Mouse (Mus musculus) heart, postnatal 25 days (tissue): Measurements from ENCODE around the gene Ttc28. TPM values are rescaled to one million over a fixed set of nuclear protein-coding genes. Genes with fewer than 3 reads are reported as not detected.

ENCODE experiments used
- DNase-seq: peaks from one replicate; pipeline ENCODE4 v3.0.0; 2022; ENCODE audit warnings: low spot score
- intact Hi-C: fragments of 180-260 bp; cut with DNase I; formaldehyde crosslinking; loops from one replicate; pipeline ENCODE4 v1.15.1; 2025
- total RNA-seq, 2 experiments: library from RNA; stranded (reverse); gene quantifications; 2 replicates each; pipeline ENCODE4 v1.2.3; 2021

Ttc28 gene
- total RNA-seq, 2 experiments from 2014 or later, result 13.3 to 16.9 TPM

DNA sequence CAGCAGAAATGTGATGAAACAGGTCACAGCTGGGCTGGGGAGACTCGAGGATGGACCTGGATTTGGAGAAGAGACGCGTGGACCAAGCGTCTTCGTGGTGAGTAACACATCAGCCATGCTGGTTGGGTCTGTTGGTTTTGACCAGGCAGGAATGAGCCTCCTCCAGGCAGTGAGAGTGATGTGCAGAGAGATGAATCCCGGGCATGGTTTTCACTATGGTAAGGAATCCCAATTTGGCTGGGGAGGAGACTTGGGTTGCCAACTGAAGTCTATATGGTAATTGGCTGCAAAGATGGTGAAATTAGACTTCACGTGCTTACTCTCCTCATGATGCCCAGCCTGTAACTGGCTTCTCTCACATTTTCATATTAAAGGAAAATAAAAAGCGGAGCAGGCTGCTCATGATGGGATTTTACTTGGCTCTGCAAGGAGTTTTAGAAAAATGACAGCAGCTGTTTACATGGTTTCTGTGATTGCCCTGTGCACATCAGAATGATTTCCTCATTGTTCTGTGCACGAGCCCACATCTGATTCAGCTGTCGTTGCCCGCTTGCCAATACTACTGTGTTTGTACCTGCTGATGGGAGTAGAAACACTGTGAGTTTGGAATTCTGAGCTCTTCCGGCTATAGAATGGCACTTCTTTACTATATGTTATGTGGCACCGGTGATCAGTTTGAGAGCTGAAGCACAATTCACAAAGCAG, 117.4 kb downstream of the Ttc28 start:
- no peak for DNase-seq
- intact Hi-C loops, result no loop called here

DNA sequence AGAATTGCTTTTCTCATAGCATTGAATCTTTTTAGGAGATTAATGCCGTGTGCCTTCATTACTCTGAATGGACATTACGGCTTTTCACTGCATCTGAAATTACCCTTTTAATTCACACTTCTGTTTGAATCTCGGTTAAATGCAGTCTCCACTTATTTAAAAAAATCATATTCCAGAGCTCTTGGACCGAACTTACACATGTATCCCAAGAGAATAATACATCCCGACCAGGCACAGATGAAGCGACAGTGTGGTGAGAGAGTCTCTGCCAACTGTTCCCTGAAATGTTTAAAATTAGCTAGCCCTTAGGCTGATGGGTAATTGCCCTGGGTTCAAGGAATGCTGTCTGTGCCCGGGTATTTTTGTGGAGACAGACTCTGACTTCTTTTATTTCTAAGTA, 118.1 kb downstream of the Ttc28 start:
- DNase-seq, result no peak
- intact Hi-C loops, result no loop called here

GRCm38 (mm10) chr5:110998298-110998697, 118.7 kb downstream of the Ttc28 start:
- intact Hi-C loops, result no loop called here
- DNase-seq, result no peak

GRCm38 (mm10) chr5:111000953-111001352, 121.3 kb downstream of the Ttc28 start:
- DNase-seq, result no peak
- intact Hi-C loops, result no loop called here

GRCm38 (mm10) chr5:111003220-111003619, 123.6 kb downstream of the Ttc28 start:
- intact Hi-C loops, result no loop called here
- DNase-seq, result no peak

- intact Hi-C loops, result no loop called here
- DNase-seq, result no peak
Observed at GRCm38 (mm10) chr5:111003750-111004149, 124.1 kb downstream of the Ttc28 start.

GRCm38 (mm10) chr5:111006272-111007135, 126.9 kb downstream of the Ttc28 start:
- DNase-seq, result no peak
- intact Hi-C loops, result no loop called here

DNA sequence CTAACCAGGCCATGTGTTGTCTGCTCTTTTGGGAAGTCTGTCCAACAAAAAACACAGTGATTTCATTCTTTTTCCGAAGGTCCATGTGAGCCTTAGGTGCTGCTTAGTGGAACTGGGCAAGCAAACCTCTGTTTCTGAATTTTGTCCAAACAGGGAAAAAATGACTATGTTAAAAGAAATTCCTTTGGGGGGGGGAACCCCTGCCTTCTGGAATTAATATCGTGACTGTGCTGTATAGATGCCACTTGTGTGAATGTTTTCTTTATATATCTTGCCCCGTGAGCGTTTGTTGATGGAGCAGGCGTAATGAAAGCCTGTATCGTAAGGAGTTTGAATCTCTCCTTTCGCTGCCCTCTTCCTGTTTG, 127.5 kb downstream of the Ttc28 start:
- intact Hi-C loops, result no loop called here
- no peak for DNase-seq

- intact Hi-C loops, result no loop called here
- DNase-seq, result no peak
Observed at GRCm38 (mm10) chr5:111007900-111008299, 128.3 kb downstream of the Ttc28 start.

- DNase-seq, result no peak
- intact Hi-C loops, result no loop called here
Observed at GRCm38 (mm10) chr5:111008431-111008830, 128.8 kb downstream of the Ttc28 start.

DNA sequence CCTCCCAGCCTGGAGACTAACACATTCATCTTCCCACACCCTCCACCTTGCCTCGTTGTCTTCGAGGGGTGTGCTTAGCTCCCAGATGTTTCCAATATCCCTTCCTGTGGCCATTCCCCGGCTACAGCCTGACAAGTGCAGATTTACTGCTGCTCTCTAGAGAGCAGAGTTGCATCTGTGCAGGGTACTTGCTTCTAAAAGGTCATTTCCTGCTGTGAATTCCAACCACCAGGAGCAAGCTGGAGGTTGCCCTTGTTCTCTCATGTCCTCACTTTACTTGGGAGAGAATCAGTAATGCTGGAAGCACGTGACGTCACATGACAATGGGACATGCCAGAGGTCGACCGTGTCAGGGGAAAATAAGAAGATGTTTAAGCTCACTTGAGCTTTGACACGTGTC, 131.7 kb downstream of the Ttc28 start:
- DNase-seq, result no peak
- intact Hi-C loops, result no loop called here

DNA sequence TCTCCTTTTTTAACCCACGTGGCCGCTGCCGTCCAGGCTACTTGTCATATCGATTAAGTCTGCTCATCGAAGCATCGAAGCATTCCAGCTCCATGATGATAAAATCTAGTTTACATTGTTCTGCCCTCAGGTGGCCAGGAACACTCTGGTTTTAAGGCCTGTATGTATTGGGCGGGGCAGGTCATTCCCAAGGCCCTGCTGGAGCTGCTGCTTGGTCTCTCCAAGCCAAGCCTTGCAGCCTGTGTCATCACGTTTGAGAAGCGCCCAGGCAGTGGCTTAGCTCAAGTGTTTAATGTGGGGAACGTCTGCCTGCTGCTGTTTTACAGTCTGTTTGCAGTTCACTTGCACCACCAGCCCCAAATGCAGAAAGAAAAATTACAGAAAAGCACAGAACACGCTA, 132.5 kb downstream of the Ttc28 start:
- intact Hi-C loops, result no loop called here
- DNase-seq, result no peak

DNA sequence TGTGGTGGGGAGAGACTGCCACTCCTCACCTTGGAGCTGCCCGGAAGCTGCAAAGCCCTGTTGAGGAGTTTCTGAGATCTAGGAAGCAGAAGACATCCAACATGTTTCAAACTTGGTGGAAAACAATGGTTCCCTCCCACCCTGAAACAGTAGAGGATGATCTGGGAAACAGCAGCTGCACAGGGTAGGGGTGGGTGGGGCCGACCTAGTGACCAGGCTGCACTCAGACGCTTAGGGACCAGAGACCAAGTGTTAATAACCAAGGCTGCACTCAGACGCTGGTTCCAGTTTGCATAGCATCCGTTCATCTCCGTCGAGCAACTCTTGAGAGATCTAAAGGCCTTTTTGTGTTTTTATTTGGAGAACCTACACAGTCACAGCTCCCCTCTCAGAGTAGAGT, 133.0 kb downstream of the Ttc28 start:
- intact Hi-C loops, result no loop called here

DNA sequence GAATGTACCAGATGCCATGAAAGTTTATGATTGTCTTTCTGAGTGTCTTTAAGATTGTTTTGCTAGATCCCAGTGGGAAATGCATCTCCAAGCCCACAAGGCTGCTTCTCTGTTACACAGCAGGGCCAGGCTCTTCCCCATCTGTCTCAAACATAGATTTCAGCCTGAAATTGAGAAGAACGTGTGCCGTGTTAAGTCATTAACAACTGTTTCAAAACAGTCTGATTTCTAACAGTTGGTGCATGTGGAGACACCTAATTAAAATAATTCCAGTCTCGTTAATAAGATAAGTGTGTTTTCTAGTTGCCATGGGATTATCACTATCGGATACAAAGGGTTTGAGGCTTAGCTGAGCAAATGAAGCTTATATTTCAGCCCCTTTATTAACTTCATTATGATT, 135.4 kb downstream of the Ttc28 start:
- intact Hi-C loops, result no loop called here
- DNase-seq, result no peak

More for the DNA sequence above, 133.0 kb downstream of the Ttc28 start:
- no peak for DNase-seq

DNA sequence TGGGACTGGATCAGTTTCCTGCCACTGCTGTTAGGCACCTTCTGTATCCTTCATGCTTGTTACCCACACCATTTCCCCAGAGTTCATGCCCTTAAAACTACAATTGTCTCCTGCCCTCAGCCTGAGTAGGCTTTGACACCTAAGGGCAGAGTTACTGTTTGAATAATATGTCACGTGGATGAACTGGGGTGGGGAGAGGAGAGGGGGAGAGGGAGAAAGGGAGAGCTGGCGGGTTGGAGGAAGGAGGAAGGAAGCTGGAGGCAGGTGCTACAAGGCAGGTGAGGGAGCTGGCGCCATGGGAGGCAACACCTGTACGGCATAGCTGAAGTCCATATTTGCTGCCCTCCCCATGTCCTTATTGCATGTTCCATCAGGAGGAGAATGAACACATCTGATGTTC, 137.7 kb downstream of the Ttc28 start:
- intact Hi-C loops, result no loop called here
- DNase-seq, result no peak

DNA sequence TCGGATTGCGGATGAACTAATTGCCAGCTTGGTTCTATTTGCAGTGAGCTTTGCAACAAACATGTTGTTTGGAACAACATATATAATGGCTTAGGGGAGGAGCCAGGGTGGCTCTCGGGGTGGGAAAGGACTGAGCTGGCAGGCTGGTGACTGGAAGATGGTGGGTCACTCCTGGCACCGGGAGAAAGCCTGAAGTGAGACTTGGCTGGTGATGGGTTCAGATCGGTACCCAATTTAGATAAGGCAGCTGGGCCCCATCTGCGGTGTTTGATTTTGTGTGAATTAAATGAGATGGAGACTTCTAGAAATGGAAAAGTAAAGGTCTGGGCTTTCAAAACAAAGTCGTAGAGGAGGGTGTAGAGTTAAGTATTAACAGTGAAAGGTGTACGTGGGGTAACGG, 142.7 kb downstream of the Ttc28 start:
- intact Hi-C loops, result no loop called here
- no peak for DNase-seq

- intact Hi-C loops, result no loop called here
- no peak for DNase-seq
Observed at GRCm38 (mm10) chr5:111022940-111023339, 143.3 kb downstream of the Ttc28 start.

DNA sequence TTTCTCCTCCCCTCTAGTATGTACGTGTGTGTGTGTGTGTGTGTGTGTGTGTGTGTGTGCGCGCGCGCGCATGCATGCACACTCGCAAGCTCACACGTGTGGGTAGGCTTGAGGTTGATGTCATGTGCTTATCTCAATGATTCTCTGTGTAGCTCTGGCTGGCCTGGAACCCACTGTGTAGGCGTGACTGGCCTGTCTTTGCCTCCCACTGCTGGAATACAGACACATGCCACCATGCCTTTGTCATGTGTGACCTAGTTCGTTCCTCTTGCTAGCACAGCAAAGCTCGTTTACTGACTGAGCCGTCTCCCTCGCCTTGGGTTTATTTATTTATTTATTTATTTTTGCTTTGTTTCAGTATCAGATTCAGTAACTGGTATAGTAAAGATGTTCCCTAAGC, 145.0 kb downstream of the Ttc28 start:
- DNase-seq, result no peak
- intact Hi-C loops, result no loop called here

DNA sequence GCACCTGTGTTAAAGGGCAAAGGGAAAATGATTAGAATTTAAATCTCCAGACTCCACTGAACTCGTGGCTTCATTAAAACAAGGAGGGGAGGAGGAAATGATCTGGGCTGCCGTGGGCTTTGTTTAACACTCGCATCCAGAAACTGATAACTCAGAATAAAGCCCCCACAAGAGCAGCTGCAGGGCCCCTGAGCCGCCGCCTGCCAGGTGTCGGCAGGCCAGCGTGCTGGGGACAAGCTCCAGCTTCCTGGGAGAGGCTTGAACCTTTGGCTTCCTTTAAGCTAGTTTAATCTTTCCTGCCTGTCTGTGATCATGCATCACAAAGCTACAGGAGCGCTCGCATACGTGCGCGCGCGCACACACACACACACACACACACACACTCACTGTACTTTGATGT, 145.9 kb downstream of the Ttc28 start:
- DNase-seq, result no peak
- intact Hi-C loops, result no loop called here

GRCm38 (mm10) chr5:111026209-111026608, 146.6 kb downstream of the Ttc28 start:
- intact Hi-C loops, result no loop called here
- no peak for DNase-seq

DNA sequence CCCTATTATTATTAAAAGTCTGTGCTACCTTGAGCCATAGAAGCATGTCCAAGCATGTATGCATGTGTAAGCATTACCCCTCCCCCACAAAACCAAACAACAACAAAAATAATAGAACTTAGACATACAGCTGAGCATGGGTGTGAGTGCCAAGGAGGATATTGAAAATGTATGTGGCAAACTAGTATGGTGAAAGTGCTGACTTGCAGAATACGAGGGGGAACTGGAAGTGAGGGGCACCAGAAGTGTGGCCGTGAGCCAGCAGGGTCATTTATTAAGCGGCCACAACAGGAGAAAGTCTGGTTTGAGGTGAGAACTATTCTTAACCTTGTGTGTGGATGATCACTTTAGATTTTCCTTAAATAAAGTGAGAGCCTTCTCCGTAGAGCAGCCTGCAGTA, 148.7 kb downstream of the Ttc28 start:
- intact Hi-C loops, result no loop called here
- DNase-seq, result no peak

DNA sequence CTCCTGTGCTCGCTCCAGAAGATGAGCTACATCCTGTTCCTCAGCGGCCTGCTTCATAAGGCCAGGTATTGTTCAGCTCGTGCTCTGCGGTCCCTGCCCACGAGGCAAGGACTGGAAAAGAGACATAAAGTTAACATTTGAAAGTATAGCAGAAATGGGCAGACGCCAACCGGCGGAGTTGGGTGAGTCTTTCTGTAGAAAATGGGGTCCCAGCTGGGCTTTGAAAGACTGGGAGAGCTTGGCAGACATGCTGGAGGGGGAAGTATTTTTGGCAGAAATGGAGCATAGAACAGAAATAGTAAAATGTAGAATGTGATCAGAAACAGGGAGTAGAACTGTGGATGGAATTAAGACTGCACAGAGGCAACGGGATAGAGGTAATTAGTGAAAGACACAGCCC, 149.3 kb downstream of the Ttc28 start:
- no peak for DNase-seq
- intact Hi-C loops, result no loop called here
